In genomic region chr11:118475496-118476083, GRCm38 (mm10) we compare ENCODE assay signal across 16 mouse cellular contexts. TPM values are rescaled to one million over a fixed set of nuclear protein-coding genes. Genes with fewer than 3 reads are reported as not detected.
DNase-seq lines count a peak whose midpoint lies in the region.
"Had no signal": no experiment of that assay in that cellular context is flagged by ENCODE, and none has a peak within 500 bp of the region (broad histone marks: within the 10 kb centered on the region; RNA-seq: fewer than 3 reads in every experiment).

No protein-coding gene starts in this region.

- WGBS in large intestine, adult 2 months: 22% methylated on average over 7 of the region's 7 CpGs

- DNase-seq in heart, adult 11 months: peak; percentile 90
- no peak for DNase-seq in heart, postnatal 4 days
- peak; percentile 34 for DNase-seq in urinary bladder, postnatal 14 days (ENCODE audit: low spot score)
- no peak for DNase-seq in urinary bladder, postnatal 10 days (ENCODE audit: low spot score)
- peak; percentile 82 for DNase-seq in large intestine, adult 2 months (ENCODE audit: low read depth, low spot score)
- DNase-seq in gastrocnemius, adult 8-10 months (ENCODE audit: low spot score in 2 of 2): no peak
- DNase-seq in heart, adult 9 months (ENCODE audit: low spot score in 2 of 2): no peak
- DNase-seq: adrenal gland, postnatal 10 days; adrenal gland, postnatal 36 days; cerebellum, adult 18-20 months; cerebellum, adult 9-10 months; cerebellum, postnatal 14 days; gastrocnemius, postnatal 14 days; heart, adult 18-20 months; heart, postnatal 14 days had no signal

RNA-seq across cellular contexts. Expression of gene Engase, which starts 1.0 kb away (rescaled TPM):
- total RNA-seq in heart, postnatal 4 days (2021): 1 to 10 TPM; 4.0 to 5.8 TPM
- 27.0 and 33.1 TPM in 2 replicates for polyA plus RNA-seq in large intestine, adult 2 months (2012; rRNA removed)
- total RNA-seq in gastrocnemius, adult 8-10 months (2022): 1 to 10 TPM; 4.3 to 6.8 (median 4.5) TPM

RNA-seq across cellular contexts. Expression of gene C1qtnf1, which starts 47.6 kb away (rescaled TPM):
- 10 to 100 TPM; 21.2 to 25.1 TPM for total RNA-seq in heart, postnatal 4 days (2021)
- 6.7 and 8.4 TPM in 2 replicates for polyA plus RNA-seq in large intestine, adult 2 months (2012; rRNA removed)
- total RNA-seq in gastrocnemius, adult 8-10 months (2022): 1 to 10 TPM; 4.0 to 8.9 (median 6.3) TPM
- total RNA-seq: hematopoietic stem cell, adult 5-6 weeks had no signal

RNA-seq across cellular contexts. Expression of gene Cant1, which starts 56.7 kb away (rescaled TPM):
- total RNA-seq in heart, postnatal 4 days (2021): 10 to 100 TPM; 19.6 to 20.2 TPM
- 121 and 144 TPM in 2 replicates for polyA plus RNA-seq in large intestine, adult 2 months (2012; rRNA removed)
- 10 to 100 TPM in 3 of 4 experiments, 1 to 10 TPM in 1; 9.6 to 11.8 (median 11.0) TPM for total RNA-seq in gastrocnemius, adult 8-10 months (2022)

Comparison
In these comparisons a context has a peak if more than half of its experiments do, and no peak if none do; other contexts are left out.
1. DNase-seq: peak in heart, adult 11 months (single experiment), urinary bladder, postnatal 14 days (single experiment) and large intestine, adult 2 months (single experiment); none in heart, postnatal 4 days (single experiment), urinary bladder, postnatal 10 days (single experiment), gastrocnemius, adult 8-10 months (0 of 2) and heart, adult 9 months (0 of 2).